Mouse (Mus musculus): ENCODE results near the gene Zfp322a.
"Not testable (repeated sequence)": the region's sequence is repeated elsewhere in the genome, so short reads cannot be mapped to it uniquely, and the experiment has no call there.

Zfp322a gene

DNA sequence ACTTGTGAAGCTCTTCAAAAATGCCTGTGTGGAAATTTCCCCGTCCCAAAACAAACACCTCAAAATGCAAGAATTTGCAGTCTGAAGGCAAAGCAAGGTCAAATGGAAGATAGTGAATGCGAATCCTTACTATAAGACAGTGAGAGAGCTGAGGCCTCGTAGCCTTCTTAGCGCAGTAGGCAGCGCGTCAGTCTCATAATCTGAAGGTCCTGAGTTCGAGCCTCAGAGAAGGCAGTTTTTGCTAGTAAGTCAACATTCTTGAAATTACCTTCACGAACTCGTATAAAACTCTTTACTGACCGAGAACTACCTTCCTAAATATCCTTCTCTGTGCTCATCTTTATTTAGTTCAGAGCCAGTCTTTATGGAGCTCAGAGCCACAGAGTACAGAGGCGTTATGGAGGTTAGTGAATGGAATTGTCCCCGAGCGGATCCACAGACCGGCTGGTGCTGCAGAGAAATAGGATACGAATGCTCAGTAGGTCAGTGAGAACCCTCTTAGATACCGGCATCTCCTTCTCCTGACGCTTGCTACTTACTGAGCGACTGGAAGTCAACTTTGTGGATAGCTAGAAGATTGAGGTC, 51.6 kb downstream of the Zfp322a start:
- no peak for DNase-seq (ENCODE audit: low spot score)

GRCm38 (mm10) chr13:23312909-23313669, 55.9 kb downstream of the Zfp322a start:
- no peak for DNase-seq (ENCODE audit: low spot score)

DNA sequence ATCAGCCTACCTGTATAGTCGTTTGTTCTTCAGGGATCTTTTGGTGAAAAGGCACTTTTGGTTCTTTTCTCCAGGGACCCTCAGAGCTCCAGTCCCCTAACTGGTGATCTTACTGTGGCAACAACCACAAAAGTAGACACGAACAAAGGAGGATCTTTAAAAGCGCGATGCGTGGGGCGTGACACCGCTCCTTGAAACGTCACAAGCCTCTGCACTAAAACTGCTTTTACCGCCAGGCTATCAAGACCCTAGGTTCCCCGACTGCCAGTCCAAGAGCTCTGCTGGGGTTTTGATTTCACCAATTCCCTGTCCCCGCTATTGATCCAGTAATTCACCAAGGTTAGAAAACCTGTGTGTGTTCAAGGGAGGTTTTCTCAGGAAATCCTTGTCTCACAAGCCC, 59.0 kb downstream of the Zfp322a start:
- no peak for DNase-seq (ENCODE audit: low spot score)

GRCm38 (mm10) chr13:23309495-23310011, 59.5 kb downstream of the Zfp322a start:
- no peak for DNase-seq (ENCODE audit: low spot score)

DNA sequence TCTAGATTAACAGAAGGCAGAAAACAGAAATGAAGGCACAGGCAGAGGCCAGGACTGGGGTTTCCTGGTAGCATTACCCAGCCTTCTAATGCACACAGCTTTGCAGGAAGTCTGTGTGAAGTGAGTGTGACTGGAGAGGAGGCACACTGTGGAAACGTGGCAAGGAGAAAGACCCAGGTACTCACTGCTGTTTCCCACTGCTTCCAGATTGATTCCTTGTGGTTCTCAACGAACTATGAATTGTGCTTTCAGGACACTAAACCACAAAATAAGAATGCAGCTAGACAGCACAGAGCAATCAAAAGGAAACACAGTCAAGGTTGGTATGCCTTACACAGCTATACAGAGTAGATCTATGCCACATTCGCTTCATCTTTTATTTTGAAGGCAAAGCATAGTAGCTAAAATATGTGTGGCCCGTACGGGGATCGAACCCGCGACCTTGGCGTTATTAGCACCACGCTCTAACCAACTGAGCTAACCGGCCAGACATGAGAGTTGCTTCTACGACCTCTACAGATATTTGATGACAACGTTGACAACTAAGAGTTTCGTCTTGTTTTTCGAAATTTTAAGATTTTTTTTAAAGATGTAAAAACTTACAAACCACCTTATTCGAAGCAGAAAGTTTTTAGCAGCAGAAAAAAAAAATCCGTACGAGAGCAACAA, 60.2 kb downstream of the Zfp322a start:
- not testable (repeated sequence) for DNase-seq (ENCODE audit: low spot score)

GRCm38 (mm10) chr13:23307069-23307814, 61.8 kb downstream of the Zfp322a start:
- no peak for DNase-seq (ENCODE audit: low spot score)

DNA sequence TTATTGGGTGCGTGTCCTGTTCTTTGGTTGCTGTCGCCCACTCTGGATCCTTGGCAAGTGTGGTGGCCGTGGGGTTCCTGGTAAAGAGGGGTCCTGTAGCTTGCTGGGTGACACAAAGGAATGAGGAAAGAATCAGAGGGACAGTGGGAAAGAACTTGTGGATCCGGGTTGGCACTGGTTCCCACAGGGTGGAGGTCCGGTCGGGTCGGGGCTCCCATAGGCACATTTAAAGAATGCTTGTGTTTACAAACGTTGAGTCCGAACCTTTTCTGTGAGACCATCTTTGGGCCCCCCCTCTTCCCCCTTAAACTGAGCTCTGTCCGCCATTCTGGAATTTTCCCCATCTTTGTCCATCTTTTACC, 62.3 kb downstream of the Zfp322a start:
- DNase-seq (ENCODE audit: low spot score), result no peak

Data from testis, postnatal 14 days (tissue).